In genomic region chr16:33043268-33043667, GRCm38 (mm10) we compare ENCODE assay signal across 17 mouse cellular contexts. TPM values are rescaled to one million over a fixed set of nuclear protein-coding genes. Genes with fewer than 3 reads are reported as not detected.
DNase-seq lines count a peak whose midpoint lies in the region; ATAC-seq lines count a peak whose summit lies in the region.
"Had no signal": no experiment of that assay in that cellular context is flagged by ENCODE, and none has a peak within 500 bp of the region (broad histone marks: within the 10 kb centered on the region; RNA-seq: fewer than 3 reads in every experiment).

No protein-coding gene starts in this region.

- no peak overlapping the region for H3K4me3 ChIP-seq in forebrain, embryonic 16.5 days (replicated peaks; ENCODE audit: low read length)
- H3K4me3 ChIP-seq: limb, embryonic 10.5 days; neural tube, embryonic 15.5 days had no signal

- H3K27ac ChIP-seq in forebrain, embryonic 16.5 days (ENCODE audit: low read length), result no peak overlapping the region
- H3K27ac ChIP-seq: limb, embryonic 10.5 days; liver, embryonic 14.5 days; neural tube, embryonic 15.5 days had no signal

- ATAC-seq in forebrain, embryonic 16.5 days, result no peak
- ATAC-seq: Patski had no signal

- no peaks in the 10 kb centered on the region for H3K36me3 ChIP-seq in forebrain, embryonic 16.5 days (ENCODE audit: control insufficient read depth, insufficient read depth)
- H3K36me3 ChIP-seq: limb, embryonic 10.5 days; neural tube, embryonic 15.5 days had no signal

- no peak overlapping the region for H3K9ac ChIP-seq in forebrain, embryonic 16.5 days (replicated peaks; ENCODE audit: low read depth, low read length)
- H3K9ac ChIP-seq: liver, embryonic 14.5 days; neural tube, embryonic 15.5 days had no signal

- no peaks in the 10 kb centered on the region for H3K4me1 ChIP-seq in forebrain, embryonic 16.5 days (replicated peaks; ENCODE audit: control insufficient read depth, insufficient read depth, low read length)
- H3K4me1 ChIP-seq: limb, embryonic 10.5 days; neural tube, embryonic 15.5 days had no signal

- no peak overlapping the region for H3K4me2 ChIP-seq in forebrain, embryonic 16.5 days (ENCODE audit: low read length)
- H3K4me2 ChIP-seq: neural tube, embryonic 15.5 days had no signal

- no peaks in the 10 kb centered on the region for H3K27me3 ChIP-seq in forebrain, embryonic 16.5 days (replicated peaks; ENCODE audit: control insufficient read depth, insufficient read depth, low read length)
- H3K27me3 ChIP-seq: neural tube, embryonic 15.5 days; Patski had no signal

- peak; percentile 93 for DNase-seq in 416B (ENCODE audit: low read depth)
- DNase-seq in CD4-positive helper T cell, adult 2 months (ENCODE audit: low read depth, low spot score), result peak; percentile 41
- peak; percentile 55 for DNase-seq in R1 (ENCODE audit: low read depth, low spot score)
- DNase-seq in naive thymus-derived CD4-positive, alpha-beta T cell, adult 2 months (ENCODE audit: low read depth), result peak; percentile 30
- no peak for DNase-seq in cerebellum, adult 11 months
- no peak for DNase-seq in layer of hippocampus, adult 9-11 months
- no peak for DNase-seq in adrenal gland, adult 18-20 months (ENCODE audit: low spot score in 2 of 2)
- DNase-seq: adrenal gland, postnatal 10 days; cerebellum, postnatal 14 days; heart, postnatal 36 days; lung, postnatal 4 days; spleen, adult 18-20 months had no signal

- WGBS in forebrain, embryonic 16.5 days, result 91% methylated on average over 2 of the region's 2 CpGs

- H3K9me3 ChIP-seq in forebrain, embryonic 16.5 days (ENCODE audit: control insufficient read depth, low read length), result no peaks in the 10 kb centered on the region
- H3K9me3 ChIP-seq: limb, embryonic 10.5 days; neural tube, embryonic 15.5 days had no signal

RNA-seq across cellular contexts. Expression of gene Iqcg, which starts 12.8 kb away (rescaled TPM):
- total RNA-seq in adrenal gland, adult 18-20 months (2021), result 1 to 10 TPM; 2.1 to 2.6 TPM
- polyA plus RNA-seq in forebrain, embryonic 16.5 days (2015; fragmentation: Nextera tagmentation; extraction: Ambion mirVana), result 3.9 and 4.7 TPM in 2 replicates

RNA-seq across cellular contexts. Expression of gene Rpl35a, which starts 13.0 kb away (rescaled TPM):
- total RNA-seq in adrenal gland, adult 18-20 months (2021), result 100 to 1,000 TPM; 631 to 697 TPM
- 455 and 506 TPM in 2 replicates for polyA plus RNA-seq in forebrain, embryonic 16.5 days (2015; fragmentation: Nextera tagmentation; extraction: Ambion mirVana)

RNA-seq across cellular contexts. Expression of gene Lmln, which starts 19.1 kb away (rescaled TPM):
- total RNA-seq in adrenal gland, adult 18-20 months (2021), result 10 to 100 TPM in 1 of 2 experiments, 1 to 10 TPM in 1; 7.9 to 23.7 TPM
- polyA plus RNA-seq in forebrain, embryonic 16.5 days (2015; fragmentation: Nextera tagmentation; extraction: Ambion mirVana), result 3.4 and 4.5 TPM in 2 replicates

Comparison
In these comparisons a context has a peak if more than half of its experiments do, and no peak if none do; other contexts are left out.
1. DNase-seq: peak in 416B (single experiment), CD4-positive helper T cell, adult 2 months (single experiment), R1 (single experiment) and naive thymus-derived CD4-positive, alpha-beta T cell, adult 2 months (single experiment); none in cerebellum, adult 11 months (single experiment), layer of hippocampus, adult 9-11 months (single experiment) and adrenal gland, adult 18-20 months (0 of 2).